Mouse (Mus musculus): ENCODE measurements around the gene Fubp1.
A peak's percentile ranks its signal among the peaks of the same experiment; 100 is the strongest.

Gene Fubp1

GRCm38 (mm10) chr3:152231333-152232100, 21.3 kb downstream of the Fubp1 start:
- no peak for DNase-seq (ENCODE audit: low read depth in 2 of 2, low spot score in 2 of 2)

- DNase-seq (ENCODE audit: low read depth in 2 of 2, low spot score in 2 of 2) = no peak
These were observed 25.0 kb downstream of the Fubp1 start for GRCm38 (mm10) chr3:152235238-152235637.

DNA sequence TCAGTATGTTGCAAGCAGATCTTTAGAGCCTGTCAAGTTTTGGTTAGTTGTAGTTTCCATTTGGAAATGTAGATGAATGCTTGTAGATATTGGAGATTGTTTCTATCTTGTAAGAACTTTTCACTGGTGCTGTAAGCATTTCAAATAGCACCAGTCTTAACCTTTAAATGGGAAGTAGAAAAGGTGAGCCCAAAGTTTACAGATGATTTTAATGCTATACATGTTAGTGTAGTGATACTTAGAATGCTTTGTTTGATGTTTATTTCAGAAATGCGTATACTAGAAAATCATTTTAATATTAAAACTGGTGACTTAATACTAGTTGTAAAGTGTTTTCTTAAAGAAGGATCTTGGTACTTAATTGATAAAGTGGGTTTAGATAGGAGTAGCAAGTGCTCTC, 25.6 kb downstream of the Fubp1 start:
- DNase-seq (ENCODE audit: low read depth in 2 of 2, low spot score in 2 of 2) = no peak

DNA sequence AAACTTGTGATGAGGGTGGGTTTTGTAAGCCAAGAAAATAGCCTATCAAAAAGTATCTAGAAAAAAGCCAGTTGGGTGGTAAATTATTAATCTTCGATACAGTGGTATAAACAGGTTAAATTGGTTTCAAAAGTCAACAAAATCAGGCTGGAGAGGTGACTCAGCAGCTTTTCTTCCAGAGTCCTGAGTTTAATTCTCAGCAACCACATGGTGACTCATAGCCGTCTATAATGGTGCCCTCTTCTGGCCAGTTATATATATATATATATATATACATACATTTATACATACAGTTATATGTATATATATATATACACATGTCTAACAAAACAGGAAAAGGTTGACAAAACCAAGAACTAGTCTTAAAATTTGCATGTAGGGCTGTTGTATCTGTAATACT, 28.6 kb downstream of the Fubp1 start:
- DNase-seq (ENCODE audit: low read depth in 2 of 2, low spot score in 2 of 2) = no peak

DNA sequence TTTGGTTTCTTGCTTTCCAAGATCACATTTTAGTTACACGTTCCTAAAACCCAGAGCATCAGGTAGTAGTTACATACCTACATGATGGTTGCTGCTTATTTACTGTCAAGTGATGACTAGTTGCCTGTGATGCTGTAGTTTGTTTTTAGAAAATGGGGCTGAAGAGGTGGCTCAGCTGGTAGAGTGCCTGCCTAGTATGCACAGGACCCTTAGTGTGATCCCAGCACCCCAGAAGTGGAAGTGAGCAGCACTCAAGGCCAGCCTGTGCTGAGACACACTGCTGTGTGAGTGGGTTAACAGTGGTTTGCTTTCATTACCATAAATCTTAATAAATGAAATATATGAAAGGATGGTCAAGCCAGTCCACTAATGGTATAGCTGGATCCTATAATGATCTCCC, 29.4 kb downstream of the Fubp1 start:
- no peak for DNase-seq (ENCODE audit: low read depth in 2 of 2, low spot score in 2 of 2)

- no peak for DNase-seq (ENCODE audit: low read depth in 2 of 2, low spot score in 2 of 2)
These were observed 30.9 kb downstream of the Fubp1 start for GRCm38 (mm10) chr3:152241098-152241497.

DNA sequence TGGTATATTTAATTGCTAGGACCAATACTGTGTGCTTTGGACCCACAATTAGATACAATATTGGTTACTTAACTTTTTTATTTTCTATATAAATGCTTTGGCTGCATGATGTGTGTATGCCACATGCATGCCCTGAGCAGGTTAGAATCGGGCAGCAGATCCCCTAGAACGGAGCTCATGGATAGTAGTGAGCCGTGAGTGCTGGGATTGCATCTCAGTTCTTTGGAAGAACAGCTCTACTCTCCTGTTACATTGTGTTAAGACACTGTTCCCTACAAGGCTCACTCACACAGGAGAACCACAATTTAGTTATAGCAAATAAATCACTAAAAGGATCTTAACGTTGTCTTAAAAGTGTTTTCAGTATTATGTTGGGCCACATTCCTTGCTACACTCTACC, 33.1 kb downstream of the Fubp1 start:
- no peak for DNase-seq (ENCODE audit: low read depth in 2 of 2, low spot score in 2 of 2)

DNA sequence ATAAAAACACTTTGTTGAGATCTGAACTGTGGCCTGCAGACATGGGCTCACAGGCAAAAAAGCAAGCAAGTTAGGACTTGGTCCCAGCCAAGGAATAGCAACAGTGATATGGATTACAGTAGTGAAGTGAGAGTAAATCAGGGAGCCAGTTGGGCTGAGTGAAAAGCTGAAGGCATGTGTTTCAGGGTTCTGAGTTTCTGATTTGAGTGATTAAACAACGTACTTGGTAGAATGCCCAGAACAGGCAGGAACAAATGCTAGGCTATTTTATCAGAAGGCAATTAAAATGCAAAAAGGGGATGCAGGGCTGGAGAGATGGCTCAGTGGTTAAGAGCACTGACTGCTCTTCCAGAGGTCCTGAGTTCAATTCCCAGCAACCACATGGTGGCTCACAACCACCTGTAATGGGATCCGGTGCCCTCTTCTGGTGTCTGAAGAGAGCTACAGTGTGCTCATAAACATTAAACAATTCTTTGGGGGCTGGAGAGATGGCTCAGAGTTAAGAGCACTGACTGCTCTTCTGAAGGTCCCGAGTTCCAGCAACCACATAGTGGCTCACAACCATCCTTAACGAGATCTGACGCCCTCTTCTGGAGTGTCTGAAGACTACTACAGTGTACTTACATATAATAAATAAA, 35.2 kb downstream of the Fubp1 start:
- no peak for DNase-seq (ENCODE audit: low read depth in 2 of 2, low spot score in 2 of 2)

DNA sequence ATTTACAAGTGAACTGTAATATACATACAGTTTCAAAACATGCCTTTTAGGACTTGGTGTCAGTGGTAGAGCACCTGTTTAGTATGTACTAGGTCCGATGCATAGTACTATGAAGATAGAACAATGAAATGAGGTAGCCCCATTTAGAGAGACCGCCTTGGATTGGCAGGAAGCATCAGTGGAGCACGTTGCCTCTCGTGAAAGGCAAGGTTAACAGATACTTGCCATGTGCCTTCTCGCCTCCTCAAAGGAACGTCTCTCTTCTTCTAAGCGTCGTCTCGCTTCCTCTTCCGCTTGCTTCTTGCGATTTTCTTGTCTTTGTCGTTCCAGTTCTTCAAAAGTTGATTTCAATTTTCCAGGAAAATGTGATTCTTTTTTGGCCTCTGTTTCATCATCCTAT, 37.5 kb downstream of the Fubp1 start:
- DNase-seq (ENCODE audit: low read depth in 2 of 2, low spot score in 2 of 2) = no peak

- no peak for DNase-seq (ENCODE audit: low read depth in 2 of 2, low spot score in 2 of 2)
These were observed 40.3 kb downstream of the Fubp1 start for GRCm38 (mm10) chr3:152250487-152250886.

GRCm38 (mm10) chr3:152257528-152257927, 47.3 kb downstream of the Fubp1 start:
- DNase-seq (ENCODE audit: low read depth in 2 of 2, low spot score in 2 of 2) = no peak

- peak; percentile 40 to 45 for DNase-seq (ENCODE audit: low read depth in 2 of 2, low spot score in 2 of 2)
These were observed 49.2 kb downstream of the Fubp1 start for GRCm38 (mm10) chr3:152259409-152259808.

DNA sequence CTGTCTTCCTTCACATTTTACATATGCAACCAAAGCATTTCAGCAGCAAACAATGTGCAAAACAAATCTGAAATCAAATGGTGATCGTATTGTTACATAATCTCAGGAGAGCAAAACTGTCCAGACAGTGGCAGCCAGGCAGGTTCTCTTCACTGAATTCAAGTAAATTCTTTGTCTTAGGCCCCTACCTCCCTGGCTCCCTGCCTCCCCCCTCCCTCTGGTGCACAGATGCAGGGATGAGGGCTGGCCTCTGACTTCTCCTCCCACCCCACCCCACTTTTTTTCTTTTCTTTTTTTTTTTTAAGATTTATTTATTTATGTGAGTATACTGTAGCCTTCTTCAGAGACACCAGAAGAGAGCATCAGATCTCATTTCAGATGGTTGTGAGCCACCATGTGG, 50.1 kb downstream of the Fubp1 start:
- no peak for DNase-seq (ENCODE audit: low read depth in 2 of 2, low spot score in 2 of 2)

DNA sequence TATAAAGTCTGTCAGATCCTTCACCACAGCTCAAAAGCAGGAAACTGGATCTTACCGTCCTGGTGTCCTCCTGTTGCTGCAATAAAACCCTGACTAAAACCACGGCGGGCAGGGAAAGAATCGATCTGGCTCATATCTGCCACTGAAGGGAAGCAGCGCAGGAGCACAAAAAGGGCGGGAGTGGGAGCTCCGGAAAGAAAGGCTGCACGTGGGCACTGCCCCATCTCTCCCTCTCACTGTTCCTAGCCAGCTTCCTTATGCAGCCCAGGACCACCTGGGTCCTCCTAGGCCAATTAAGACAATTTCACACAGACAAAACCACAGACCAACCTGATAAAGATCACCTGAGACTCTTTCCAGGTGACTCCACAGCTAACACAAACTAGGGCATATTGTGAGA, 51.2 kb downstream of the Fubp1 start:
- no peak for DNase-seq (ENCODE audit: low read depth in 2 of 2, low spot score in 2 of 2)

GRCm38 (mm10) chr3:152261948-152262347, 51.7 kb downstream of the Fubp1 start:
- DNase-seq (ENCODE audit: low read depth in 2 of 2, low spot score in 2 of 2) = no peak

- DNase-seq (ENCODE audit: low read depth in 2 of 2, low spot score in 2 of 2) = no peak
These were observed 54.2 kb downstream of the Fubp1 start for GRCm38 (mm10) chr3:152264374-152264773.

- DNase-seq (ENCODE audit: low read depth in 2 of 2, low spot score in 2 of 2) = no peak
These were observed 54.6 kb downstream of the Fubp1 start for GRCm38 (mm10) chr3:152264830-152265229.

DNA sequence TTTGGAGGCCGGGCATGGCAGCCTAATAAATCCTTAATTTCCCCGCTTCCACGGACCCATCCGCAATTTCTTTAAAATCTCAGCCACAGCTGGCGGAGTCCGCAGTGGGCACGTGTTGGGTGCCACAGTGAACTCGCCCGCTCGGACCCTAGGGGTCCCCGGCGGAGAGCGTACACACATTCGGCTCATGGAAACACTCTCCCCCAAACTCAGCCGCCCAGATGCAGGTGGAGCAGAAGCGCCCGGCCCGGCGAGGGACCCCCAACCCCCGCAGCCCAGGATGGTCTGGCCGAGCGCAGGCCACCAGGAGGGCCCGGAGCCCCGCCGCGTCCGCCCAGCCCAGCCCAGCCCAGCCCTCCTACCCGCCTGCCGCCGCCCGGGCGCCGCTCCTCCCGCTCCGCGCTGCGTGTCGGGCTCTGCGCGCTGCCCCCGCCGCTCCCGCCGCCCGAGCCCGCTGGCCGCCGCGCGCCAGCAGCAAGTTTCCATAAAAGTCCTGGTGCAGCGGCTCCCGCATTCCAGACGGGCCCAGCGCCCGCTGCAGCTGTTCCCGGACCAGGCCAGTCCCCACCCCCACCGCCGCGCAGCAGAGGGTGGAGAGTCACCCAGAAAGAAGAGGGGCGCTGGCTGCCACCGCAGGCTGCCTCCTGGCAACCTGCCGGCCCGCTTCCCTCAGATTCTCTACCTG, 55.3 kb downstream of the Fubp1 start:
- DNase-seq (ENCODE audit: low read depth in 2 of 2, low spot score in 2 of 2) = no peak

GRCm38 (mm10) chr3:152266036-152266421, 55.8 kb downstream of the Fubp1 start, which contains the start of gene Nexn:
TSS of gene Nexn (minus strand) at chr3:152266350.
- no peak for DNase-seq (ENCODE audit: low read depth in 2 of 2, low spot score in 2 of 2)

- DNase-seq (ENCODE audit: low read depth in 2 of 2, low spot score in 2 of 2) = no peak
These were observed 57.9 kb downstream of the Fubp1 start for GRCm38 (mm10) chr3:152268099-152268498.

- DNase-seq (ENCODE audit: low read depth in 2 of 2, low spot score in 2 of 2) = no peak
These were observed 61.0 kb downstream of the Fubp1 start for GRCm38 (mm10) chr3:152271071-152271710.

DNA sequence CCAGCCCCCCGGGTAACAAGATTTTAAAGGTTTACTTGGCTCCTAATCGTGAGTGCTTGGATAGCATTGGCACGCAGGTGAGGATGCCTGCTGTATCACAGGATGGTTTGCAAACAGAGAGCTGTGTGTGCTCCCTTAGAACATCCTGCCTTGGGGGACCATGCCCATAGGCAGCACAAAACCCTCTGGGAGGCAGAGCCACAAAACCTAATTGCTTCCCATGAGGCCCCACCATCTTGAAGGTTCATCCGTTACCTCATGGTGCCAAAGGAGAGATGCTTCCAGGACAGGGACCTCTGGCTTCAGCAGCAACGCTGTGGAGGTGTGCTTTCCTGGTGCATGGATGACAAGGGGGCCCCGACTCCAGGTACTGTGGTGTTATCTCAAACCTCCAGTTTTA, 61.7 kb downstream of the Fubp1 start:
- no peak for DNase-seq (ENCODE audit: low read depth in 2 of 2, low spot score in 2 of 2)

Data from CD8-positive naive resting alpha-beta T cell, adult 2 months (primary cell).